Mouse (Mus musculus) lung, adult 2 months (tissue): ENCODE measurements around the gene Sys1.

Experiments
- CTCF ChIP-seq: fragments of 200-500 bp; IDR thresholded peaks from 2 replicates; pipeline ENCODE4 v1.5.1; 2011; ENCODE audit warnings: mild to moderate bottlenecking, low read length, control low read depth; ENCODE audit not compliant: insufficient read depth
- POLR2A ChIP-seq: fragments of 200-500 bp; IDR thresholded peaks from 2 replicates; pipeline ENCODE4 v1.6.1; 2011; ENCODE audit warnings: low read depth, mild to moderate bottlenecking, control low read depth, low read length, borderline replicate concordance; ENCODE audit errors: extremely low read depth

- no peak for TF ChIP-seq CTCF
- no peak for TF ChIP-seq POLR2A
Observed at GRCm38 (mm10) chr2:164441731-164442130, 15.0 kb upstream of the Sys1 start.
